In genomic region chr16:55516994-55517393, GRCm38 (mm10) we compare ENCODE assay signal across 24 mouse cellular contexts.
DNase-seq lines count a peak whose midpoint lies in the region; ATAC-seq and TF ChIP-seq lines count a peak whose summit lies in the region.
"Had no signal": no experiment of that assay in that cellular context is flagged by ENCODE, and none has a peak within 500 bp of the region (broad histone marks: within the 10 kb centered on the region; RNA-seq: fewer than 3 reads in every experiment).

No protein-coding gene starts in this region.

- no peaks in the 10 kb centered on the region for H3K9me3 ChIP-seq in MEL (replicated peaks; ENCODE audit: insufficient read depth, low read length)
- H3K9me3 ChIP-seq: G1E had no signal

- H3K4me3 ChIP-seq in MEL (ENCODE audit: control insufficient read depth in 1 of 2, insufficient read depth in 1 of 2, low read depth in 2 of 2, low read length in 2 of 2) = peak overlapping the region in 1 of 2 experiments; percentile 59; a peak in 2 of 4 replicates

- peak; percentile 51 for DNase-seq in 416B (ENCODE audit: low read depth)
- peak; percentile 9 for DNase-seq in MEL (ENCODE audit: low read depth, low spot score)
- DNase-seq in cerebellum, postnatal 4 days (ENCODE audit: low spot score in 2 of 2) = no peak
- DNase-seq in thymus, postnatal 14 days = no peak
- DNase-seq: adrenal gland, adult 2 months; adrenal gland, adult 8-10 months; adrenal gland, postnatal 10 days; adrenal gland, postnatal 14 days; adrenal gland, postnatal 25 days; adrenal gland, postnatal 36 days; B cell, adult 2 months; cerebellum, adult 11 months; cerebellum, adult 11-12 months; cerebellum, adult 18-20 months; cerebellum, adult 2 months; cerebellum, adult 8-10 months had no signal

- no peak overlapping the region for H3K9ac ChIP-seq in MEL (ENCODE audit: control insufficient read depth, low read depth, low read length, poor library complexity, severe bottlenecking)

- TF ChIP-seq CTCF in MEL (IDR thresholded peaks at IDR 0.05 in 2 of 3, conservative IDR thresholded peaks at IDR 0.05 in 1 of 3; ENCODE audit: control insufficient read depth in 1 of 3, insufficient read depth in 1 of 3, low read depth in 2 of 3, low read length in 3 of 3, poor library complexity in 1 of 3, severe bottlenecking in 1 of 3) = no peak

- peaks cover 0 to 3% of the 10 kb centered on the region in 2 experiments; a peak in 1 of 4 replicates for H3K36me3 ChIP-seq in MEL (ENCODE audit: control insufficient read depth in 1 of 2, insufficient read depth in 2 of 2, low read length in 2 of 2)
- H3K36me3 ChIP-seq: G1E had no signal

- peak in 1 of 2 experiments; percentile 42; a peak in 1 of 4 replicates for TF ChIP-seq EP300 in MEL (IDR thresholded peaks at IDR 0.05; ENCODE audit: low read depth in 1 of 2, low read length in 2 of 2)

- TF ChIP-seq RAD21 in MEL (IDR thresholded peaks at IDR 0.05; ENCODE audit: low read depth, low read length) = no peak

- peak; percentile 40; the same call in 1 of the 2 replicates for ATAC-seq in megakaryocyte progenitor cell, adult 5-6 weeks (replicated peaks; ENCODE audit: poor library complexity)
- ATAC-seq in megakaryocyte-erythroid progenitor cell, adult 5-6 weeks (replicated peaks; ENCODE audit: low FRiP score, low TSS enrichment, poor library complexity, severe bottlenecking) = peak; percentile 67; the same call in 1 of the 2 replicates
- ATAC-seq in erythroblast, adult 5-6 weeks (replicated peaks; ENCODE audit: low FRiP score, poor library complexity, severe bottlenecking) = no peak
- no peak for ATAC-seq in CD4-positive, CD25-positive, alpha-beta regulatory T cell, adult 4 months
- ATAC-seq: activated CD4-positive, CD25-positive, alpha-beta regulatory T cell, adult 4 months; Patski had no signal

- TF ChIP-seq POLR2A in MEL (IDR thresholded peaks at IDR 0.05; ENCODE audit: control insufficient read depth in 1 of 2, insufficient read depth in 1 of 2, low read depth in 1 of 2, low read length in 2 of 2, poor library complexity in 1 of 2) = no peak

- H3K27ac ChIP-seq in MEL (ENCODE audit: control insufficient read depth, low read depth, low read length) = no peak overlapping the region

- no peaks in the 10 kb centered on the region for H3K79me2 ChIP-seq in MEL (ENCODE audit: control insufficient read depth, insufficient read depth, low read length, poor library complexity)

- H3K4me1 ChIP-seq in MEL (ENCODE audit: control insufficient read depth in 1 of 2, insufficient read depth in 2 of 2, low read length in 2 of 2) = peaks cover 3 to 13% of the 10 kb centered on the region in 2 experiments

- no peaks in the 10 kb centered on the region for H3K27me3 ChIP-seq in MEL (ENCODE audit: control insufficient read depth in 1 of 2, insufficient read depth in 2 of 2, low read length in 2 of 2)
- H3K27me3 ChIP-seq: CH12.LX, Patski had no signal

TF ChIP-seq in MEL, 35 proteins besides CTCF, POLR2A, EP300 and RAD21:
- no peak for TF ChIP-seq MAX (IDR thresholded peaks at IDR 0.05; ENCODE audit: low read length)
- TF ChIP-seq SMC3 (IDR thresholded peaks at IDR 0.05; ENCODE audit: low read depth, low read length) = no peak
- 0 out of 2 replicates have a peak, but pooled peaks have one; percentile 6 for TF ChIP-seq ZNF384 (IDR thresholded peaks at IDR 0.05; ENCODE audit: low read depth, low read length)
- 0 out of 2 replicates have a peak, but pooled peaks have one; percentile 17 for TF ChIP-seq TCF12 (IDR thresholded peaks at IDR 0.05; ENCODE audit: low read depth, low read length)
- no peak for TF ChIP-seq ZC3H11A (IDR thresholded peaks at IDR 0.05; ENCODE audit: low read depth, low read length)

Comparison
In these comparisons a context has a peak if more than half of its experiments do, and no peak if none do; other contexts are left out.
1. DNase-seq: peak in 416B (single experiment) and MEL (single experiment); none in cerebellum, postnatal 4 days (0 of 2) and thymus, postnatal 14 days (single experiment).
2. ATAC-seq: peak in megakaryocyte progenitor cell, adult 5-6 weeks (single experiment) and megakaryocyte-erythroid progenitor cell, adult 5-6 weeks (single experiment); none in erythroblast, adult 5-6 weeks (single experiment) and CD4-positive, CD25-positive, alpha-beta regulatory T cell, adult 4 months (single experiment).